Mouse (Mus musculus) cortical plate, adult 2 months (tissue): Measurements from ENCODE around the gene Zfp800.

Experiments used
- CTCF ChIP-seq: fragments of 200-500 bp; IDR thresholded peaks from 2 replicates; pipeline ENCODE4 v1.5.1; 2011; ENCODE audit warnings: mild to moderate bottlenecking, control low read depth, low read length; ENCODE audit not compliant: insufficient read depth; ENCODE audit errors: extremely low read depth
- POLR2A ChIP-seq: fragments of 200-500 bp; IDR thresholded peaks from 2 replicates; pipeline ENCODE4 v1.6.1; 2011; ENCODE audit warnings: mild to moderate bottlenecking, low read length, control low read depth; ENCODE audit not compliant: insufficient read depth; ENCODE audit errors: extremely low read depth

DNA sequence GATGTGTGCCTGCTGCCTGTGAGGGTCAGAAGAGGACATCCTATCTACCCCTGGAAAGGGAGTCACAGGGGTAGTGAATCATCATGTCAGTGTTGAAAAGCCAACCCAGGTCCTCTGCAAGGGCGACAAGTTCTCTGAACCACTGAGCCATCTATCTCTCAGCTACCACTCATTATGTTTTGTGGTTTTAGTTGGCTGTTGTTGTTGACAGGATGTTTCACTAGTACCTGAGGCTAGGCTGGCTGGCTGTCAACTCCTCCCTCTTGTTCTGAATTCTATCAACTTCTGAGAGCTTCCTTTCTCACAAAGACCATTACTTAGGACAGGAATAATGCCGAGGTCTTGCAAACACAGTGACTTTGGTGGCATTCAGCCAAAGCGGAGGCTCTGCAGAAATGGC, 12.6 kb downstream of the Zfp800 start:
- TF ChIP-seq POLR2A (no peak), CTCF (no peak)
